ENCODE assay signal across 13 mouse cellular contexts in genomic region chr3:95865050-95865449, GRCm38 (mm10). TPM values are rescaled to one million over a fixed set of nuclear protein-coding genes. Genes with fewer than 3 reads are reported as not detected.
DNase-seq lines count a peak whose midpoint lies in the region; ATAC-seq and TF ChIP-seq lines count a peak whose summit lies in the region.
"Had no signal": no experiment of that assay in that cellular context is flagged by ENCODE, and none has a peak within 500 bp of the region (broad histone marks: within the 10 kb centered on the region; RNA-seq: fewer than 3 reads in every experiment).

No protein-coding gene starts in this region.

- peak; percentile 71 for DNase-seq in kidney, adult 18-20 months
- no peak for DNase-seq in kidney, postnatal 4 days
- DNase-seq in kidney, postnatal 36 days = peak; percentile 76 to 92
- peak; percentile 74 to 78 for DNase-seq in left cerebral cortex, postnatal 36 days (ENCODE audit: low spot score in 2 of 2)
- no peak for DNase-seq in ovary, postnatal 14 days (ENCODE audit: low spot score)
- DNase-seq in liver, postnatal 0 days = no peak
- DNase-seq in cerebellum, postnatal 36 days = no peak
- DNase-seq: adrenal gland, postnatal 10 days; thymus, postnatal 4 days had no signal

- no peak overlapping the region for H3K27ac ChIP-seq in liver, postnatal 0 days (ENCODE audit: low read depth)
- H3K27ac ChIP-seq: forebrain, embryonic 12.5 days; hindbrain, embryonic 10.5 days; midbrain, embryonic 15.5 days had no signal

- no peaks in the 10 kb centered on the region for H3K4me1 ChIP-seq in liver, postnatal 0 days (ENCODE audit: insufficient read depth)
- H3K4me1 ChIP-seq: forebrain, embryonic 12.5 days; midbrain, embryonic 15.5 days had no signal

- intact Hi-C loops in left cerebral cortex, postnatal 36 days (cut with DNase I) = no loop called here

- H3K4me2 ChIP-seq in liver, postnatal 0 days (ENCODE audit: low read depth, low read length) = no peak overlapping the region
- H3K4me2 ChIP-seq: forebrain, embryonic 12.5 days; midbrain, embryonic 15.5 days had no signal

- no peaks in the 10 kb centered on the region for H3K27me3 ChIP-seq in liver, postnatal 0 days (ENCODE audit: insufficient read depth, low read length)
- H3K27me3 ChIP-seq: forebrain, embryonic 12.5 days; midbrain, embryonic 15.5 days had no signal

- peaks cover 12% of the 10 kb centered on the region for H3K36me3 ChIP-seq in liver, postnatal 0 days (replicated peaks; ENCODE audit: insufficient read depth, low read length)

- no peak overlapping the region for H3K9ac ChIP-seq in liver, postnatal 0 days (replicated peaks)
- H3K9ac ChIP-seq: forebrain, embryonic 12.5 days; midbrain, embryonic 15.5 days had no signal

- TF ChIP-seq EP300 in liver, postnatal 0 days (IDR thresholded peaks at IDR 0.05; ENCODE audit: low read depth) = no peak

- H3K9me3 ChIP-seq in liver, postnatal 0 days (ENCODE audit: low read length) = no peaks in the 10 kb centered on the region
- H3K9me3 ChIP-seq: forebrain, embryonic 12.5 days; hindbrain, embryonic 10.5 days; midbrain, embryonic 15.5 days had no signal

- ATAC-seq in frontal cortex, adult (ENCODE audit: low TSS enrichment) = peak; percentile 87
- ATAC-seq in liver, postnatal 0 days = no peak
- ATAC-seq: midbrain, embryonic 15.5 days had no signal

- no peak overlapping the region for H3K4me3 ChIP-seq in liver, postnatal 0 days (ENCODE audit: low read depth, low read length)
- H3K4me3 ChIP-seq: forebrain, embryonic 12.5 days; hindbrain, embryonic 10.5 days; midbrain, embryonic 15.5 days had no signal

- 81% methylated on average over 5 of the region's 5 CpGs for WGBS in liver, postnatal 0 days (ENCODE audit: insufficient replicate concordance)

- TF ChIP-seq CTCF in liver, postnatal 0 days (IDR thresholded peaks at IDR 0.05; ENCODE audit: low read depth) = no peak

RNA-seq across cellular contexts. Expression of gene Mrps21, which starts 6.3 kb away (rescaled TPM):
- 100 to 1,000 TPM; 149 to 158 TPM for total RNA-seq in left cerebral cortex, postnatal 36 days (2021)
- polyA plus RNA-seq in liver, postnatal 0 days (2015; fragmentation: Nextera tagmentation; extraction: Ambion mirVana) = 145 and 157 TPM in 2 replicates

RNA-seq across cellular contexts. Expression of gene Prpf3, which starts 9.4 kb away (rescaled TPM):
- total RNA-seq in left cerebral cortex, postnatal 36 days (2021) = 10 to 100 TPM; 23.8 to 40.3 TPM
- polyA plus RNA-seq in liver, postnatal 0 days (2015; fragmentation: Nextera tagmentation; extraction: Ambion mirVana) = 11.2 and 12.0 TPM in 2 replicates

RNA-seq across cellular contexts. Expression of gene Ciart, which starts 17.0 kb away (rescaled TPM):
- total RNA-seq in left cerebral cortex, postnatal 36 days (2021) = 10 to 100 TPM; 18.6 to 26.6 TPM
- 0.77 and 1.00 TPM in 2 replicates for polyA plus RNA-seq in liver, postnatal 0 days (2015; fragmentation: Nextera tagmentation; extraction: Ambion mirVana)

RNA-seq across cellular contexts. Expression of gene BC028528, which starts 26.8 kb away (rescaled TPM):
- 1 to 10 TPM; 3.4 to 5.5 TPM for total RNA-seq in left cerebral cortex, postnatal 36 days (2021)
- 7.6 and 7.9 TPM in 2 replicates for polyA plus RNA-seq in liver, postnatal 0 days (2015; fragmentation: Nextera tagmentation; extraction: Ambion mirVana)

RNA-seq across cellular contexts. Expression of gene Aph1a, which starts 28.7 kb away (rescaled TPM):
- total RNA-seq in left cerebral cortex, postnatal 36 days (2021) = 10 to 100 TPM; 61.8 to 75.2 TPM
- 17.1 and 22.9 TPM in 2 replicates for polyA plus RNA-seq in liver, postnatal 0 days (2015; fragmentation: Nextera tagmentation; extraction: Ambion mirVana)

Comparison
In these comparisons a context has a peak if more than half of its experiments do, and no peak if none do; other contexts are left out.
1. DNase-seq: peak in kidney, adult 18-20 months (single experiment), kidney, postnatal 36 days (2 of 2) and left cerebral cortex, postnatal 36 days (2 of 2); none in kidney, postnatal 4 days (0 of 2), ovary, postnatal 14 days (single experiment), liver, postnatal 0 days (single experiment) and cerebellum, postnatal 36 days (0 of 2).